Mouse (Mus musculus): ENCODE results near the gene Ctrc. TPM values are rescaled to one million over a fixed set of nuclear protein-coding genes. Genes with fewer than 3 reads are reported as not detected.

Ctrc gene
- polyA plus RNA-seq, 1 experiment from 2014 or later: not detected

- peak; percentile 64 for DNase-seq (ENCODE audit: low spot score)
- no peak overlapping the region for H3K4me2 ChIP-seq (ENCODE audit: low read depth, low read length)
- WGBS: 76% methylated on average over 9 of the region's 9 CpGs
Measured at GRCm38 (mm10) chr4:141853437-141853836, 7.3 kb upstream of the Ctrc start.

DNA sequence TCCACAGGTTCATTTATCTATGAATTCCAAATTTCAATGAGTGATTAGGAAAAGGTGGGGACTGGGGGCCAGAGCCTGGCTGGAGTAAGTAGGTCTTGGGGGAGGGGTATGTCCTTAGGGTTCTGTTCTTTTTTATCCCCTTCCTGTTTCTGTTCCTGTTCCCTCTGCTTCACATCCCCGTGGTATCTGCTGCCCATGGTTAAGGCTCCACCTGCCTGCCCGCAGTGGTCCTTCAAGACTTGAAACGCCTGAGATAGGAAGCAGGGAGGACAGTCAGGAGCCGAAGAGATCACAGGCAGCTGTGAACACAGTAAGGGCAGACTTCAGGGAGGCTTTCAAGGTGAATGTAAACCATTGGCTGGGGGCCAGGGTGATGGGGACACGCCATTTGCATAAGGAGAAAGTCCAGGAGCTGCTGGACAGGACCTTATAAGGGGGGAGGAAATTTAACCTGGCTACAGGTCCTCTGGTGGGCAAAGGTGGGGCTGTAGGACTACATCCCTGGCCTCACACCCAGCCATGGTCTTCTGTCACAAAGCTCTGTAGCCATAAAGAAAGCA lies 11.5 kb downstream of the Ctrc start:
- no peaks in the 10 kb centered on the region for H3K27me3 ChIP-seq (replicated peaks; ENCODE audit: control insufficient read depth, insufficient read depth, low read length)
- 62% methylated on average over 5 of the region's 5 CpGs for WGBS
- H3K36me3 ChIP-seq (ENCODE audit: control insufficient read depth, insufficient read depth, low read length): no peaks in the 10 kb centered on the region
- H3K4me2 ChIP-seq (ENCODE audit: low read depth, low read length): no peak overlapping the region
- DNase-seq (ENCODE audit: low spot score) (no peak), ATAC-seq (ENCODE audit: low read depth) (no peak)
- H3K9me3 ChIP-seq (ENCODE audit: control insufficient read depth, low read length): no peaks in the 10 kb centered on the region
- H3K4me3 ChIP-seq (ENCODE audit: low read depth, low read length): no peak overlapping the region
- H3K4me1 ChIP-seq (ENCODE audit: control insufficient read depth, insufficient read depth, low read length): no peaks in the 10 kb centered on the region
- H3K9ac ChIP-seq (ENCODE audit: low read depth, low read length): no peak overlapping the region
- no peak overlapping the region for H3K27ac ChIP-seq (replicated peaks; ENCODE audit: low read depth, low read length)

More at GRCm38 (mm10) chr4:141853437-141853836, 7.3 kb upstream of the Ctrc start:
- Histone ChIP-seq H3K27ac (replicated peaks; ENCODE audit: low read depth, low read length) (no peak overlapping the region), H3K9me3 (ENCODE audit: control insufficient read depth, low read length) (no peaks in the 10 kb centered on the region), H3K36me3 (ENCODE audit: control insufficient read depth, insufficient read depth, low read length) (no peaks in the 10 kb centered on the region), H3K9ac (ENCODE audit: low read depth, low read length) (no peak overlapping the region), H3K27me3 (replicated peaks; ENCODE audit: control insufficient read depth, insufficient read depth, low read length) (no peaks in the 10 kb centered on the region), H3K4me1 (ENCODE audit: control insufficient read depth, insufficient read depth, low read length) (no peaks in the 10 kb centered on the region), H3K4me3 (ENCODE audit: low read depth, low read length) (no peak overlapping the region)
- ATAC-seq (ENCODE audit: low read depth): no peak

GRCm38 (mm10) chr4:141833911-141834310 lies 12.2 kb downstream of the Ctrc start:
- Histone ChIP-seq H3K4me1 (ENCODE audit: control insufficient read depth, insufficient read depth, low read length) (no peaks in the 10 kb centered on the region), H3K27me3 (replicated peaks; ENCODE audit: control insufficient read depth, insufficient read depth, low read length) (no peaks in the 10 kb centered on the region), H3K4me3 (ENCODE audit: low read depth, low read length) (no peak overlapping the region), H3K9me3 (ENCODE audit: control insufficient read depth, low read length) (no peaks in the 10 kb centered on the region), H3K4me2 (ENCODE audit: low read depth, low read length) (no peak overlapping the region), H3K9ac (ENCODE audit: low read depth, low read length) (no peak overlapping the region), H3K36me3 (ENCODE audit: control insufficient read depth, insufficient read depth, low read length) (no peaks in the 10 kb centered on the region), H3K27ac (replicated peaks; ENCODE audit: low read depth, low read length) (no peak overlapping the region)
- ATAC-seq (ENCODE audit: low read depth) (no peak), DNase-seq (ENCODE audit: low spot score) (no peak)
- WGBS: 14% methylated on average over 1 of the region's 1 CpGs

GRCm38 (mm10) chr4:141831361-141831760 lies 14.8 kb downstream of the Ctrc start:
- no peak overlapping the region for H3K4me2 ChIP-seq (ENCODE audit: low read depth, low read length)
- no peak for ATAC-seq (ENCODE audit: low read depth)
- H3K27me3 ChIP-seq (replicated peaks; ENCODE audit: control insufficient read depth, insufficient read depth, low read length): no peaks in the 10 kb centered on the region
- no peak for DNase-seq (ENCODE audit: low spot score)
- 84% methylated on average over 7 of the region's 7 CpGs for WGBS
- no peak overlapping the region for H3K9ac ChIP-seq (ENCODE audit: low read depth, low read length)
- no peak overlapping the region for H3K27ac ChIP-seq (replicated peaks; ENCODE audit: low read depth, low read length)
- no peaks in the 10 kb centered on the region for H3K36me3 ChIP-seq (ENCODE audit: control insufficient read depth, insufficient read depth, low read length)
- no peaks in the 10 kb centered on the region for H3K9me3 ChIP-seq (ENCODE audit: control insufficient read depth, low read length)
- no peaks in the 10 kb centered on the region for H3K4me1 ChIP-seq (ENCODE audit: control insufficient read depth, insufficient read depth, low read length)
- H3K4me3 ChIP-seq (ENCODE audit: low read depth, low read length): no peak overlapping the region

- Histone ChIP-seq H3K4me3 (ENCODE audit: low read depth, low read length) (no peak overlapping the region), H3K4me2 (ENCODE audit: low read depth, low read length) (no peak overlapping the region), H3K4me1 (ENCODE audit: control insufficient read depth, insufficient read depth, low read length) (no peaks in the 10 kb centered on the region), H3K27ac (replicated peaks; ENCODE audit: low read depth, low read length) (no peak overlapping the region), H3K9me3 (ENCODE audit: control insufficient read depth, low read length) (no peaks in the 10 kb centered on the region), H3K36me3 (ENCODE audit: control insufficient read depth, insufficient read depth, low read length) (no peaks in the 10 kb centered on the region), H3K9ac (ENCODE audit: low read depth, low read length) (no peak overlapping the region), H3K27me3 (replicated peaks; ENCODE audit: control insufficient read depth, insufficient read depth, low read length) (no peaks in the 10 kb centered on the region)
- WGBS: 47% methylated on average over 11 of the region's 11 CpGs
- no peak for ATAC-seq (ENCODE audit: low read depth)
- DNase-seq (ENCODE audit: low spot score): no peak
Measured at GRCm38 (mm10) chr4:141830381-141830780, 15.8 kb downstream of the Ctrc start.

GRCm38 (mm10) chr4:141828177-141828576 lies 18.0 kb downstream of the Ctrc start:
- Histone ChIP-seq H3K27me3 (replicated peaks; ENCODE audit: control insufficient read depth, insufficient read depth, low read length) (no peaks in the 10 kb centered on the region), H3K4me1 (ENCODE audit: control insufficient read depth, insufficient read depth, low read length) (no peaks in the 10 kb centered on the region), H3K4me2 (ENCODE audit: low read depth, low read length) (no peak overlapping the region), H3K27ac (replicated peaks; ENCODE audit: low read depth, low read length) (no peak overlapping the region), H3K4me3 (ENCODE audit: low read depth, low read length) (no peak overlapping the region), H3K36me3 (ENCODE audit: control insufficient read depth, insufficient read depth, low read length) (no peaks in the 10 kb centered on the region), H3K9ac (ENCODE audit: low read depth, low read length) (no peak overlapping the region), H3K9me3 (ENCODE audit: control insufficient read depth, low read length) (no peaks in the 10 kb centered on the region)
- DNase-seq (ENCODE audit: low spot score) (no peak), ATAC-seq (ENCODE audit: low read depth) (no peak)
- 77% methylated on average over 4 of the region's 4 CpGs for WGBS

DNA sequence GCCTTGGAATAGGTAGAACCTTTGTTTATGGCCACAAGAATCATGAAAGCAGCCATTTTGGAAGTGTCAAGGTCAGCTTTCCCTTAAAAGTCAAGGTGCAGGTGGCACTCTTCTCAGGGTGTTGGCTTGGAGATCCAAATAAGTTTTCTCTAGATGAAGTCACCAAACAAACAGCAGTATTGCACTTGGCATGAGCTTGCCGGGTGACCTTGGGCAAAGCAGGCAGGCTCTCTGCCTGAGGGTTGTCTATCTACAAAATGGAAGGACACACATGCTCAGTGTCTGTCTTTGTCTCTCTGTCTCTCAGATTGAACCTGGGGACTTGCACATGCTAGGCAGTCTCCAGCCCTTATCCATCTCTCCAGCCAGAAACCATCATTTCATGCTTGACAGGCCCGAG lies 18.8 kb downstream of the Ctrc start:
- Histone ChIP-seq H3K36me3 (ENCODE audit: control insufficient read depth, insufficient read depth, low read length) (no peaks in the 10 kb centered on the region), H3K9ac (ENCODE audit: low read depth, low read length) (no peak overlapping the region), H3K9me3 (ENCODE audit: control insufficient read depth, low read length) (no peaks in the 10 kb centered on the region), H3K4me1 (ENCODE audit: control insufficient read depth, insufficient read depth, low read length) (no peaks in the 10 kb centered on the region), H3K27me3 (replicated peaks; ENCODE audit: control insufficient read depth, insufficient read depth, low read length) (no peaks in the 10 kb centered on the region), H3K4me2 (ENCODE audit: low read depth, low read length) (no peak overlapping the region), H3K27ac (replicated peaks; ENCODE audit: low read depth, low read length) (no peak overlapping the region), H3K4me3 (ENCODE audit: low read depth, low read length) (no peak overlapping the region)
- DNase-seq (ENCODE audit: low spot score): no peak
- 94% methylated on average over 2 of the region's 2 CpGs for WGBS
- ATAC-seq (ENCODE audit: low read depth): no peak

- H3K4me3 ChIP-seq (ENCODE audit: low read depth, low read length): no peak within 1 kb of the TSS
- H3K36me3 ChIP-seq (ENCODE audit: control insufficient read depth, insufficient read depth, low read length): no peaks in the 10 kb centered on the region
- ATAC-seq (ENCODE audit: low read depth) (no peak), DNase-seq (ENCODE audit: low spot score) (no peak)
- no peak within 1 kb of the TSS for H3K27ac ChIP-seq (replicated peaks; ENCODE audit: low read depth, low read length)
- H3K27me3 ChIP-seq (replicated peaks; ENCODE audit: control insufficient read depth, insufficient read depth, low read length): no peaks in the 10 kb centered on the region
- H3K9ac ChIP-seq (ENCODE audit: low read depth, low read length): no peak within 1 kb of the TSS
- H3K4me2 ChIP-seq (ENCODE audit: low read depth, low read length): no peak within 1 kb of the TSS
- WGBS: 70% methylated on average over 5 of the region's 5 CpGs
- no peaks in the 10 kb centered on the region for H3K4me1 ChIP-seq (ENCODE audit: control insufficient read depth, insufficient read depth, low read length)
- no peaks in the 10 kb centered on the region for H3K9me3 ChIP-seq (ENCODE audit: control insufficient read depth, low read length)
Measured at GRCm38 (mm10) chr4:141826060-141826459, 20.1 kb downstream of the Ctrc start, which contains the start of gene Cela2a. Cela2a (minus strand) TSS chr4:141826160.

- H3K4me3 ChIP-seq (ENCODE audit: low read depth, low read length): no peak overlapping the region
- H3K36me3 ChIP-seq (ENCODE audit: control insufficient read depth, insufficient read depth, low read length): no peaks in the 10 kb centered on the region
- no peak for DNase-seq (ENCODE audit: low spot score)
- WGBS: 64% methylated on average over 3 of the region's 3 CpGs
- H3K9me3 ChIP-seq (ENCODE audit: control insufficient read depth, low read length): no peaks in the 10 kb centered on the region
- ATAC-seq (ENCODE audit: low read depth): no peak
- no peak overlapping the region for H3K4me2 ChIP-seq (ENCODE audit: low read depth, low read length)
- H3K9ac ChIP-seq (ENCODE audit: low read depth, low read length): no peak overlapping the region
- H3K4me1 ChIP-seq (ENCODE audit: control insufficient read depth, insufficient read depth, low read length): no peaks in the 10 kb centered on the region
- no peak overlapping the region for H3K27ac ChIP-seq (replicated peaks; ENCODE audit: low read depth, low read length)
- no peaks in the 10 kb centered on the region for H3K27me3 ChIP-seq (replicated peaks; ENCODE audit: control insufficient read depth, insufficient read depth, low read length)
Measured at GRCm38 (mm10) chr4:141822979-141823378, 23.2 kb downstream of the Ctrc start.

Measured in embryonic facial prominence, embryonic 14.5 days (tissue).